Mouse (Mus musculus) cerebellum, adult 11 months (tissue): ENCODE data around the gene Saxo2.
A peak's percentile ranks its signal among the peaks of the same experiment; 100 is the strongest.

Experiments used
- DNase-seq: peaks from one replicate; pipeline ENCODE4 v3.0.0; 2022

The Saxo2 gene

DNA sequence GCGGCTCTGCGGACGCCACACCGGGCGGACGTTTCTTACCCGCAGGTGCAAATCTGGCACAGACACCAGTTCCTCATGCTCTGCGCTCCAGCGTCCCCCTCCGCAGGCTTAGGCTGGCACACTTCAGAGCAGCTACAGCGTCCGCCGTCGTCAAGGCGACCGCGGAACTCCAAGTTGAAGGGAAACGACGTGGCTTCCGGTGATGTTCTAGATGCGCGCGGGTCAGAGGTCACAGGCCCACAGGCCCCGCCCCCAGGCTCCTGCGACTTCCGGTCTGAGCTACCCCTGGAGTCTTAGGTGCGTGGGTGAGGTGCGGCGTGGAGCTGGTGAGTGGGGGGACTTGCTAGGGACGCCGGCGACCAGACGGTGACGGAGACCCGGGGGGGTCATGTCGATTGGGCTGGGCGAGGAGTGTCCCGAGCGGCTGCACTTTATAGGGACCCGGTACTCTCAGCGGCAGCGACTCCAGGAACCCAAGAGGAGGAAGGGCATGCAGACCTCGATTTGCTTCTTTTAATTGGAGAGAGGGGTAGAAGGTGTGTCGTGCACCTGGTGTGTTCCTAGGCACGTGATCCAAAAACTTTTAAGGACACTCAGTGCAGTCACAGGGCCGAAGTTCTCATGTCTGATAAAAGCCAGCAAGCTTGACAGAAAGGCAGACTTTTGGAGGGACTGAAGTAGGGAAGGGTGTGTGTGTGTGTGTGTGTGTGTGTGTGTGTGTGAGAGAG lies at the start of gene Saxo2, which contains the start of gene Efl1:
Gene Saxo2, minus strand, starts transcription at position 176 of the 728 bp plus-strand sequence.
Gene Efl1, plus strand, starts transcription at position 262 of the 728 bp plus-strand sequence.
- peak; percentile 93 for DNase-seq

DNA sequence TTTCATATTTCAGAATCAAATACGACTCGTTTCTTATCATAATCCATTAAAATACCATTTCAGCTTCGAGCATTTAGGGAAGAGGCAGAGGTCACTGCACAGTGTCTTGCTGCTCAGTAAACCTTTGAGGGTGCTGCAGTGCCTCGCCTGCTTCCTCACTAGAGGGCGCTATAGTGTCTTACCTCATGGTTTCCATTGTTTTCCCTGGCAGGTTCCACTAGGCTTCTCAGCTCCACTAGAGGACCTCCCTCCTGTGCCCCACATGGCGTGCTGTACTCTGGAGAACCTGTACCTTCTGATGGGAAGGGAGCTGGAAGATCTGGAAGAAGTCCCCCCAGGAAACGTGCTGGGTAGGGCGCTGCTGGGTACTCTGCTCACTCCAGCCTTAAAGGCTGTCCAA lies 49.3 kb upstream of the Saxo2 start:
- no peak for DNase-seq

DNA sequence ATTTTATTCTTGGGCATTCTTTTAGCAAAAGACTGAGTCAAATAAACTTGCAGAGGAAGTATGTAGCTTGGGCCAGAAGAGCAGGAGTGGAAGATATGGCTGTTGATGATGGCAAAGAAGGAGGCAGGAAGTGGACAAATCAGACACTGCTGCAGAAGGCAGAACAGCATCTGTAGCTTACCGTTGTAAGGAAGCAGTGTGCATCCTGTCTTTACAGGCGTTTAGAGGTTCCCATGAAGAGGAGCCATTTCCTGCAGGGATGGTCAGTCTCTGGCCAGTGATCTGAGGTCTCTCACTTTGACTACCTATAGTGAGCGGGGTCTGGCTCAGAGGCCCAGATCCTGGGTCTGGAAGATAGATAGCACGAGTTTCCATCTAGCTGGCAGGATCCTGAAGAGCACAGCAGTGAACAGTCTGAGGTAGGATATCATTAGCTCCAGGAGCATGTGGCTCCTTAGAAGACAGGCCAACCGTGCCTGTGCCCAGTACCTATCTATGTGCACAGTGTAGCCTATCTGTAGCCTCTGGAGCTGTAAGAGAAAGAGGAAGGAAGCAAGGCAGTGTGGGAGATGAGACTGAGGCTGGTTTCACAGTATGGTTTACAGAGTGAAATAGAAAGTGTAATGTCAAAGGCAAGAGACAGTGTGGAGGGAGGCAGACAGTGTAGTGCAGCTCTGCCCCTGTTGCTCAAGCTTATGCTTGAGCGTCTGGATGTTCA lies 42.9 kb upstream of the Saxo2 start:
- DNase-seq = no peak

DNA sequence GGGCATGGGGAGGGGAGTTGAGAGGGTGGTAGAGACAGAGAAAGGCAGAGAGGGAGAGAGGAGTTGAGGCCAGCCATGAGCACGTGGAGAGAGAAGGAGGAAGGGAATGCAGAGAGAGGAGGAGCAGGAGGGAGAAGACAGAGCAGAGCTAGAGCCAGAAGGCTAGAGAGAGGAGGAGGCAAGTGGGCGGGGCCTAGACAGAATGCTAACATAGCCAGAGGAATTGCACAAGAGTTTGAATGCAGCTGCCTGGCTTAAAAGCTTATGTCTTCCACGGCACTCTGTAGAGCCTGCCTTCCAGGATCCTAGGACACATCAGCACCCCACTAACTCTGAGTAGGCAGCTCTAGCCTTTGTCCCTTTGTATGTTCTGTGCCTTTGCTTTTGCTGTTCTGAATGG lies 40.4 kb upstream of the Saxo2 start:
- DNase-seq = no peak

DNA sequence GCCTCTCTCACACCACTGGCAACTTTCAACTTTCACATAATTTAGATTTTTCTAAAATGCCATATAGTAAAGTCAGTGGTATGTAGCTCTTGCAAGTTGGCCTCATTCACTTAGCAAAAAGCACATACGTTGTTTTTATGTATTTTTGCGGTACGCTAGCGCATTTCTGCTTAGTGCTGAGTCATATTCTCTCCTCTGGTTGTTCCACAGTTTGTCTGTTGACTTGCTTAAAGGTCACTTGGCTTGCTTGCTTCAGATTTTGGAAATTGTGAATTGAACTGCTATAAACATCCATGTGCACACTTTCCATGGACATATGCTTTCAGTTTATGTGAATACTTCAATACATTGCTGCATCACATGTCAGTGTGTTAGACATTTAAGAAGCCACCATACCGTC lies 31.6 kb upstream of the Saxo2 start:
- DNase-seq = no peak

DNA sequence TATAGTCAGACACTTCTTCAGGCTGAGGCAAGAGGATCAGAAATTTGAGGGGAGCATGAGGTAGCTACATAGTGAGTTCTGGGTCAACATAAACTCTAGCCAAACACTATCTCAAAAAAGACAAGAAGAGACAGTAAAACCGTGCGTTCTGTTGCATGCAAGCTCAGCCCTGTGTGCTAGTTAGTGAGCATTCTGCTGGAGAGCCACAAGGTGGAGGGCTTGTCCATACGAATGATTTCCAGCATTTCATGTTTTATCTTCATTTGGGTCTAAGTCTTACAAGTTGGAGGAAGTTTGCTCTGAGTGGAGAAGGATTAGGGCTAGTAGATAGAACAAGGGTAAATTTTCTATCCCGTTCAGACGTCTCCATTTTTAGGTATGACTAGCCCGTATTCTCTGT lies 28.5 kb upstream of the Saxo2 start:
- no peak for DNase-seq

DNA sequence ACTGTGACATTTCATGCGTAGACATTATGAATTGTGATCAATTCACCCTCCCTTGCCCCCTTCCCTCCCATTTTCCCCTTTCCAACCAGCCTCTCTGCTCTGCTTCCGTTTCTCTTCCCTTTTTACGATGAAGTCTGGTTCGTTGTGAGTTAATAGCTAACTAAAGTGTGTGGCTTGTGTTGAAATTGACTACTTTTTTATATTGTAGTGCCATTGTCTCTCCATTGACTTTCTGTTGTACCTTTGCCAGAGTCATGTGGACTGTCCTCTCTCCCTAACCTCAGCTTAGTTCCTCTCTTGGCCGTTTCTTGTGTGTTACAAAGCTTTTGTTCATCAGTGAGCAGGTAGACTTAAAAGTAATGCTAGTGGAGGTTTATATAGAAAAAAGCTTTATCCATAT lies 27.7 kb upstream of the Saxo2 start:
- no peak for DNase-seq

DNA sequence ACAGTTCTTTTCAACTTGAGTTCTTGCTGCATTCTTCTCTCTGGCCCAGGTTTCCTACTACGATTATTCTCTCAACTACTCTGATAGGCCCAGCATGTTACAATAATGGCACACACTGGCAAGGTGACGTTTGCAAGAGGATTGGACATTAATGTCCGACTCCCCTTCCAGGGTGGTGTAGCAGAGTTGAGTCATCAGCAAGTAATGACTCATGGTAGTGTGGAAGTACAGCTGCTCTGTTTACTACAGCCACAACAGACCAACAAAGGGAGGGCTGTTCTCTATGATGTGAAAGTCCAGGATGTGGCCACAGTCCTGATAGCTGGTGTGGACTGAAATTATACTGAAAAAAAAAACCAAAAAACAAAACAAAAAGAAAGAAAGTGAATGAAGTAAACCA lies 16.3 kb upstream of the Saxo2 start:
- DNase-seq = no peak

DNA sequence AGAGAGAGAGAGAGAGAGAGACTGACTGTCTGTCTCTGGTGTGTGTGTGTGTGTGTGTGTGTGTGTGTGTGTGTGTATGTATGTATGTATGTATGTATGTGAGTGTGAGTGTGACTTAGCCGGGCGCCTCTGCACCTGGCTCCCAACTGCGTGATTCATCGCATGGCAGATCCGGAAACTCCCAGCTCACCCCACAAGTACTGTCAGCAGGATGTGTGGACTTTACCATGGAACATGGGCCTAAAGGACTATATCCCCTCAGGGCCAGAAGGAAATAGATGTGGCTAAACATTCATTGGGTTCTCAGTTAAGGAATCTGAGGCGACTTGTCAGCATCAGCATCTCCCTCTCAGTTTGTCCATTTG lies 735 bp upstream of the Saxo2 start:
- DNase-seq = no peak

DNA sequence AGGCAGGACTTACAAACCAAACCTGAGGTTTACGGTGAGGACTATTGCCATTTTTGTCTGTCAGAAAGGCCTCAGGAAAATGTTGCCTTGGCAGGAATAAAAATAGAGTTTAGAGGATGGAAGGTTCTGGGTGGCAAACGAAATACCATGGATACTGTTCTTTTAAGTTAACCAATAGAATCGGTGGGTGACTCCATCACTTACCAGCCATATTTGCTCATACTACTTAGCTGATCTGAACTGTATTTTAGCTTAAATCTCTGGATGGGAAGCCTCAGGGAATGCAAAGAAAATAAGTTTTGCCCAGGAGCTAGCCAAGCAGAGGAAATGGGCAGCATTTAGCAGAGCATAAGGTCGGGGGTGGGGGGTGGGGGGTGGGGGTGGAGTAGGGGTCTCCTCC lies 419 bp downstream of the Saxo2 start:
- DNase-seq = no peak

DNA sequence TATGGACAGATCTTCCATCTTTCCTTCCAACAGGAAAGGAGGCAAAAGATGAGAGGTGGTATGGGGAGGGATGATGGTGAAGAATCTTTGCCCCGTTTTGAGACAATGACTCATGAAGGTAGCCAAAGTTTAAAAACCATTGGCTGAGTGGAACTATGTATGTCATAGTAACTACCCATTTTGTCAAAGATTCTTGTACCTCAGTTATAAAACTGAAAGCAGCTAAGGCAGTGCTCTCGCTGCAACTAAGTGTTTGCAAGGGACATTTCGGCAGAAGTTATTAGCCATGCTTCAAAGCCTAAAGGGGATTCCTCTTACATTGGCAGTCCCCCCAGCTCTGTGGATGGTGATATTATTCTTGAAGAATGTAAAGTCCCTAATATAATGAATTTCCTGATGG lies 1.1 kb downstream of the Saxo2 start:
- DNase-seq = no peak

DNA sequence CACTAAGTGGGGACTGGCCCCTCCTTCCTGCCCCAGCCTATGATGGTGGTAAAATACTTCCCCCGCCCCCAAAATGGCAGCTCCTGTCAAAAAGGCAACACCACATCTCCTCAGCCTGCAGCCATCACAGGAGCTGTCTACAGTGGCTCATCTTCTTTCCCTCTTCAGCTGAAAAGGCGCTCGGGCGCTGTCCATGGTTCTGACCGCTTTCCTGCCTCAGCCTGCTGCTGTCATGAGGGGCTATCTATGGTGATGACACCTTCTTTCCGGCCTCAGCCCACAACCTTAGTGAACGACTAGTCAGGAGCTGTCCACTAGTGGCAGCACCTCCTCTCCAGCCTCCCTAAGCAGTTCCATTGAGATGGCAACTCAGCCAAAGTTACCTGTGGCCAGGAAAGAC lies 23.0 kb downstream of the Saxo2 start:
- DNase-seq = no peak

DNA sequence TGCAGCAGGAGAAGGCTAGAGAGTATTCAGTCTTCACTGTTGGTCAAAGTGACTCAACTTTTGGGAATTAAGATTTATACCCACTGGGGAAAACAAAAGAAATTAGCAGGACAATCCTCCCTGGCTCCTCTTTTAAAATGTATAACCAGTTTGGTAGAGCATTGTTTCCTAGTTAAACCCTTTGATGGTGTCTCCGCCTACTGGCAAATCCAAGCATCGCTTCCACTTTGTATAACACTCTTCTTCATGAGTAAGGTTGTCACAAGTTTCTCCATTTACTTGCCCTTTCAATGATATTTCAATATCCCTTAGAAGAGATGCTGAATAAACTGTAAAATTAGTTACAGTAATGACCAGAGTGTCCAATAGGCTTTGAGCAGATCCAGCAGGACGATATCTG lies 38.7 kb downstream of the Saxo2 start:
- DNase-seq = no peak

DNA sequence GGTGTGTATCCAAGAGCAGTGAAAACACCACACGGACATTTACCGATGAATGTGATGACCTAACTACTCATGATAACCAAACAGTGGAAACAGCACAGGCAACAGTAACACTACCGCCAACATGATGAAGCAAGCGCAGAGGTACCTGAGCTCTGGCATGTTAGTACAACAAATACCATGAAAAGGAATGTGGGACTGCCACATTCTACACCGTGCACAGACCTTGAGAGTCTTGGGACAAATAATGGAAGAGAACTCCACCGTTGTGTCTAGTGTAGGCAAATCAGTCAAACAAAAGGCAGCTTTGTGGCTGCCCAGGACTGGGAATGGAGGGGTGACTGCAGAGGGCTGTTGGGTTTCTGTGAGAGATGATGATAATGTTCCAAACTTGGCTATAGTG lies 42.9 kb downstream of the Saxo2 start:
- no peak for DNase-seq

DNA sequence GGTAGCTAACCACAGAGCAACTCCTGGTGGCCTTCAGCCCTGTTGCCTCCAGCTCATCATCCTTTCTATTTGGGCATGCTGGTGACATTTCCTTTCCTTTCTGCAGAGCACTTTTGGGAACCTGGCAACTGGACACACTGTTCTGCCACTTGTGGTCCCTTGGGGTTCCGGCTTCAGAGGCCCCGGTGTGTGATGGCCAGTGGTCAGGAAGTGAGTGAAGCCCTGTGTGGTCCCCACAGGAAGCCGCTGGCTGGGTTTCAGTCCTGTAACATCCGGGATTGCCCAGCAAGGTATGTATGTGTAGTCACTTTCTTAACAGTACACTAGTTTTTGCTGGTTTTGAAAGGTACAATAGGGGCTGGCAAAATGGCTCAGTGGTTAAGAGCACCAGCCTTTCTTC lies 46.3 kb downstream of the Saxo2 start:
- no peak for DNase-seq

DNA sequence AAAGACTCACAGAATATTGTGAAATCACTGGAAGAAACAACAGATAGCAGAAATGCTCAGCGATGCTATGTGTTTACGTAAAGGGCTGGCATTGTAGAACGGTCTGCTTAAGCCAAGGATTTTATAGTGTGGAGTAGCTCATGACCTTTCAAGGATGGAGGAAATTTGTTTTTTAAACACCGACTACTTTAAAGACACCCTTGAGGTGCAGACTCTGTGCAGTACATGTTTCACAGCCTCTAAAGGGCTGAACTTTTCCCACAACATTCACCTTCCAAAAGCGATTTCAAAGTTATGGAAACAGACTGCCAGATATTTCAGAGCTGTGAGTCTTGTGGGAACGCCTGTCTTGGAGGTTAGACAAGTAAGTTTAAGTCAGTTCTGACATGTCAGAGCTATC lies 57.4 kb downstream of the Saxo2 start:
- DNase-seq = no peak
